Comparison of ENCODE assay signal across 13 mouse cellular contexts in genomic region chr14:122451551-122452145, GRCm38 (mm10). TPM values are rescaled to one million over a fixed set of nuclear protein-coding genes. Genes with fewer than 3 reads are reported as not detected.
DNase-seq lines count a peak whose midpoint lies in the region; ATAC-seq and TF ChIP-seq lines count a peak whose summit lies in the region.
"Had no signal": no experiment of that assay in that cellular context is flagged by ENCODE, and none has a peak within 500 bp of the region (broad histone marks: within the 10 kb centered on the region; RNA-seq: fewer than 3 reads in every experiment).

No protein-coding gene starts in this region.

- H3K4me2 ChIP-seq in heart, postnatal 0 days (ENCODE audit: low read depth, low read length) = 0 out of 2 replicates have a peak overlapping the region, but pooled peaks have one; percentile 82
- peak overlapping the region; percentile 73 for H3K4me2 ChIP-seq in forebrain, embryonic 14.5 days (ENCODE audit: low read length)
- peak overlapping the region; percentile 72 for H3K4me2 ChIP-seq in hindbrain, postnatal 0 days (ENCODE audit: low read depth, low read length)
- peak overlapping the region; percentile 72 for H3K4me2 ChIP-seq in neural tube, embryonic 15.5 days
- no peak overlapping the region for H3K4me2 ChIP-seq in kidney, embryonic 16.5 days (replicated peaks; ENCODE audit: low read depth, low read length)

- TF ChIP-seq EP300 in heart, postnatal 0 days (IDR thresholded peaks at IDR 0.05; ENCODE audit: low read depth) = no peak

- 75% methylated on average over 5 of the region's 5 CpGs for whole genome bisulfite sequencing in heart, postnatal 0 days
- 53% methylated on average over 5 of the region's 5 CpGs for WGBS in forebrain, embryonic 14.5 days
- WGBS in hindbrain, postnatal 0 days = 45% methylated on average over 5 of the region's 5 CpGs
- 61% methylated on average over 5 of the region's 5 CpGs for WGBS in neural tube, embryonic 15.5 days
- 72% methylated on average over 5 of the region's 5 CpGs for WGBS in kidney, embryonic 16.5 days

- H3K4me3 ChIP-seq in heart, postnatal 0 days (ENCODE audit: low read depth, low read length) = peak overlapping the region; percentile 48; the same call in 1 of the 2 replicates
- H3K4me3 ChIP-seq in forebrain, embryonic 14.5 days (ENCODE audit: low read depth, low read length) = 0 out of 2 replicates have a peak overlapping the region, but pooled peaks have one; percentile 39
- peak overlapping the region; percentile 50; the same call in 1 of the 2 replicates for H3K4me3 ChIP-seq in hindbrain, postnatal 0 days (ENCODE audit: low read length)
- H3K4me3 ChIP-seq in neural tube, embryonic 15.5 days (replicated peaks) = no peak overlapping the region
- H3K4me3 ChIP-seq in kidney, embryonic 16.5 days (ENCODE audit: low read length) = no peak overlapping the region

- TF ChIP-seq CTCF in heart, postnatal 0 days (IDR thresholded peaks at IDR 0.05; ENCODE audit: low read depth) = no peak
- no peak for TF ChIP-seq CTCF in hindbrain, postnatal 0 days (IDR thresholded peaks at IDR 0.05; ENCODE audit: low read depth)

- ATAC-seq in heart, postnatal 0 days (ENCODE audit: insufficient read depth, low read depth) = no peak
- no peak for ATAC-seq in forebrain, embryonic 14.5 days
- no peak for ATAC-seq in hindbrain, postnatal 0 days
- no peak for ATAC-seq in neural tube, embryonic 15.5 days (ENCODE audit: low FRiP score)
- ATAC-seq in kidney, embryonic 16.5 days (ENCODE audit: low FRiP score, low TSS enrichment) = no peak
- ATAC-seq in monocyte, adult 5-6 weeks (replicated peaks; ENCODE audit: insufficient number of reproducible peaks, low FRiP score, low TSS enrichment, poor library complexity, severe bottlenecking) = no peak

- H3K9ac ChIP-seq in heart, postnatal 0 days (replicated peaks; ENCODE audit: low read depth, low read length) = no peak overlapping the region
- H3K9ac ChIP-seq in forebrain, embryonic 14.5 days (ENCODE audit: low read length) = no peak overlapping the region
- H3K9ac ChIP-seq in hindbrain, postnatal 0 days (replicated peaks; ENCODE audit: low read length) = peak overlapping the region; percentile 67
- no peak overlapping the region for H3K9ac ChIP-seq in neural tube, embryonic 15.5 days (replicated peaks)
- H3K9ac ChIP-seq in kidney, embryonic 16.5 days (replicated peaks; ENCODE audit: low read length) = no peak overlapping the region
- H3K9ac ChIP-seq: liver, embryonic 14.5 days had no signal

- peaks cover 97% of the 10 kb centered on the region for H3K27me3 ChIP-seq in heart, postnatal 0 days (ENCODE audit: control insufficient read depth, insufficient read depth, low read length)
- H3K27me3 ChIP-seq in forebrain, embryonic 14.5 days (replicated peaks; ENCODE audit: control insufficient read depth, insufficient read depth, low read length) = peaks cover 38% of the 10 kb centered on the region
- H3K27me3 ChIP-seq in hindbrain, postnatal 0 days (ENCODE audit: insufficient read depth, low read length) = peaks cover 15% of the 10 kb centered on the region; the same call in 1 of the 2 replicates
- peaks cover 77% of the 10 kb centered on the region for H3K27me3 ChIP-seq in neural tube, embryonic 15.5 days (replicated peaks)
- peaks cover 92% of the 10 kb centered on the region for H3K27me3 ChIP-seq in kidney, embryonic 16.5 days (ENCODE audit: insufficient read depth, low read length)

- no peaks in the 10 kb centered on the region for H3K4me1 ChIP-seq in heart, postnatal 0 days (ENCODE audit: control insufficient read depth, insufficient read depth)
- H3K4me1 ChIP-seq in forebrain, embryonic 14.5 days (ENCODE audit: control insufficient read depth, insufficient read depth, low read length) = peaks cover 44% of the 10 kb centered on the region
- H3K4me1 ChIP-seq in hindbrain, postnatal 0 days (ENCODE audit: insufficient read depth, low read length) = peaks cover 25% of the 10 kb centered on the region; the same call in 1 of the 2 replicates
- peaks cover 35% of the 10 kb centered on the region for H3K4me1 ChIP-seq in neural tube, embryonic 15.5 days
- peaks cover 24% of the 10 kb centered on the region for H3K4me1 ChIP-seq in kidney, embryonic 16.5 days (ENCODE audit: insufficient read depth, low read length)

- no peaks in the 10 kb centered on the region for H3K9me3 ChIP-seq in heart, postnatal 0 days (replicated peaks; ENCODE audit: control insufficient read depth, low read length)
- H3K9me3 ChIP-seq in forebrain, embryonic 14.5 days (replicated peaks; ENCODE audit: control insufficient read depth, low read length) = no peaks in the 10 kb centered on the region
- no peaks in the 10 kb centered on the region for H3K9me3 ChIP-seq in hindbrain, postnatal 0 days (ENCODE audit: low read length)
- no peaks in the 10 kb centered on the region for H3K9me3 ChIP-seq in neural tube, embryonic 15.5 days (replicated peaks)
- no peaks in the 10 kb centered on the region for H3K9me3 ChIP-seq in kidney, embryonic 16.5 days (ENCODE audit: low read length)
- H3K9me3 ChIP-seq: G1E had no signal

- no peaks in the 10 kb centered on the region for H3K36me3 ChIP-seq in heart, postnatal 0 days (replicated peaks; ENCODE audit: control insufficient read depth, insufficient read depth, low read length)
- H3K36me3 ChIP-seq in forebrain, embryonic 14.5 days (ENCODE audit: control insufficient read depth, insufficient read depth, low read length) = no peaks in the 10 kb centered on the region
- no peaks in the 10 kb centered on the region for H3K36me3 ChIP-seq in hindbrain, postnatal 0 days (ENCODE audit: insufficient read depth, low read length)
- H3K36me3 ChIP-seq in neural tube, embryonic 15.5 days = no peaks in the 10 kb centered on the region
- no peaks in the 10 kb centered on the region for H3K36me3 ChIP-seq in kidney, embryonic 16.5 days (ENCODE audit: insufficient read depth, low read length)
- H3K36me3 ChIP-seq: G1E had no signal

- no peak for DNase-seq in heart, postnatal 0 days (ENCODE audit: low spot score)
- DNase-seq in heart, postnatal 10 days = no peak
- no peak for DNase-seq in forebrain, embryonic 14.5 days (ENCODE audit: low spot score)
- DNase-seq in hindbrain, postnatal 0 days (ENCODE audit: low spot score) = peak; percentile 52

- no peak overlapping the region for H3K27ac ChIP-seq in heart, postnatal 0 days (ENCODE audit: low read depth)
- peak overlapping the region; percentile 86; the same call in 1 of the 2 replicates for H3K27ac ChIP-seq in forebrain, embryonic 14.5 days (ENCODE audit: low read depth, low read length)
- peak overlapping the region; percentile 92 for H3K27ac ChIP-seq in hindbrain, postnatal 0 days
- H3K27ac ChIP-seq in neural tube, embryonic 15.5 days (replicated peaks) = no peak overlapping the region
- H3K27ac ChIP-seq in kidney, embryonic 16.5 days (ENCODE audit: low read length) = no peak overlapping the region
- H3K27ac ChIP-seq: liver, embryonic 14.5 days had no signal

- intact Hi-C loops in heart, postnatal 10 days (cut with DNase I) = no loop called here

RNA-seq across cellular contexts. Expression of gene Gm5089, which starts 0.7 kb away (rescaled TPM):
- total RNA-seq in heart, postnatal 0 days (2014; rRNA removed; ENCODE audit: low replicate concordance) = not detected in 2 replicates
- polyA plus RNA-seq in heart, postnatal 0 days (2015; fragmentation: Nextera tagmentation; extraction: Ambion mirVana) = not detected in 2 replicates
- total RNA-seq in heart, postnatal 10 days (2021) = not detected
- 0.25 and 0.33 TPM in 2 replicates for polyA plus RNA-seq in forebrain, embryonic 14.5 days (2014; fragmentation: Nextera tagmentation; extraction: Ambion mirVana)
- total RNA-seq in hindbrain, postnatal 0 days (2014; rRNA removed) = 1.2 and 3.0 TPM in 2 replicates
- 0.56 and 0.82 TPM in 2 replicates for polyA plus RNA-seq in hindbrain, postnatal 0 days (2015; fragmentation: Nextera tagmentation; extraction: Ambion mirVana)
- polyA plus RNA-seq in neural tube, embryonic 15.5 days (2015; fragmentation: Nextera tagmentation; extraction: Ambion mirVana) = 0.14 and 0.60 TPM in 2 replicates
- polyA plus RNA-seq in kidney, embryonic 16.5 days (2015; fragmentation: Nextera tagmentation; extraction: Ambion mirVana) = not detected in 2 replicates
- total RNA-seq in monocyte, adult 5-6 weeks (2017) = not detected in 3 replicates
- total RNA-seq: adrenal gland, adult 18-20 months; hematopoietic stem cell, adult 5-6 weeks had no signal
- polyA plus RNA-seq: G1E; liver, embryonic 14.5 days; spleen, adult 2 months had no signal

RNA-seq across cellular contexts. Expression of gene Zic5, which starts 13.8 kb away (rescaled TPM):
- not detected in 2 replicates for total RNA-seq in heart, postnatal 0 days (2014; rRNA removed; ENCODE audit: low replicate concordance)
- polyA plus RNA-seq in heart, postnatal 0 days (2015; fragmentation: Nextera tagmentation; extraction: Ambion mirVana) = not detected in 2 replicates
- not detected for total RNA-seq in heart, postnatal 10 days (2021)
- polyA plus RNA-seq in forebrain, embryonic 14.5 days (2014; fragmentation: Nextera tagmentation; extraction: Ambion mirVana) = 9.5 and 10.9 TPM in 2 replicates
- total RNA-seq in hindbrain, postnatal 0 days (2014; rRNA removed) = 46.2 and 51.3 TPM in 2 replicates
- polyA plus RNA-seq in hindbrain, postnatal 0 days (2015; fragmentation: Nextera tagmentation; extraction: Ambion mirVana) = 31.0 and 31.1 TPM in 2 replicates
- polyA plus RNA-seq in neural tube, embryonic 15.5 days (2015; fragmentation: Nextera tagmentation; extraction: Ambion mirVana) = 3.9 and 6.2 TPM in 2 replicates
- polyA plus RNA-seq in kidney, embryonic 16.5 days (2015; fragmentation: Nextera tagmentation; extraction: Ambion mirVana) = 0.06 and 0.14 TPM in 2 replicates
- 0.38 TPM in 1 of 3 replicates, not detected in the others for total RNA-seq in monocyte, adult 5-6 weeks (2017)
- total RNA-seq: adrenal gland, adult 18-20 months; hematopoietic stem cell, adult 5-6 weeks had no signal
- polyA plus RNA-seq: G1E; liver, embryonic 14.5 days; spleen, adult 2 months had no signal

RNA-seq across cellular contexts. Expression of gene Zic2, which starts 23.6 kb away (rescaled TPM):
- total RNA-seq in heart, postnatal 0 days (2014; rRNA removed; ENCODE audit: low replicate concordance) = not detected in 2 replicates
- not detected in 2 replicates for polyA plus RNA-seq in heart, postnatal 0 days (2015; fragmentation: Nextera tagmentation; extraction: Ambion mirVana)
- total RNA-seq in heart, postnatal 10 days (2021) = not detected
- polyA plus RNA-seq in forebrain, embryonic 14.5 days (2014; fragmentation: Nextera tagmentation; extraction: Ambion mirVana) = 7.3 and 9.8 TPM in 2 replicates
- total RNA-seq in hindbrain, postnatal 0 days (2014; rRNA removed) = 234 TPM in 2 replicates
- 35.9 and 40.2 TPM in 2 replicates for polyA plus RNA-seq in hindbrain, postnatal 0 days (2015; fragmentation: Nextera tagmentation; extraction: Ambion mirVana)
- polyA plus RNA-seq in neural tube, embryonic 15.5 days (2015; fragmentation: Nextera tagmentation; extraction: Ambion mirVana) = 5.1 and 6.8 TPM in 2 replicates
- polyA plus RNA-seq in kidney, embryonic 16.5 days (2015; fragmentation: Nextera tagmentation; extraction: Ambion mirVana) = not detected in 2 replicates
- not detected in 3 replicates for total RNA-seq in monocyte, adult 5-6 weeks (2017)
- total RNA-seq: adrenal gland, adult 18-20 months; hematopoietic stem cell, adult 5-6 weeks had no signal
- polyA plus RNA-seq: G1E; spleen, adult 2 months had no signal

RNA-seq across cellular contexts. Expression of gene Gm10837, which starts 38.7 kb away (rescaled TPM):
- total RNA-seq in heart, postnatal 0 days (2014; rRNA removed; ENCODE audit: low replicate concordance) = not detected in 2 replicates
- polyA plus RNA-seq in heart, postnatal 0 days (2015; fragmentation: Nextera tagmentation; extraction: Ambion mirVana) = not detected in 2 replicates
- not detected for total RNA-seq in heart, postnatal 10 days (2021)
- 0.32 and 0.55 TPM in 2 replicates for polyA plus RNA-seq in forebrain, embryonic 14.5 days (2014; fragmentation: Nextera tagmentation; extraction: Ambion mirVana)
- total RNA-seq in hindbrain, postnatal 0 days (2014; rRNA removed) = 0.93 and 4.7 TPM in 2 replicates
- 1.2 and 1.4 TPM in 2 replicates for polyA plus RNA-seq in hindbrain, postnatal 0 days (2015; fragmentation: Nextera tagmentation; extraction: Ambion mirVana)
- 0.23 and 0.27 TPM in 2 replicates for polyA plus RNA-seq in neural tube, embryonic 15.5 days (2015; fragmentation: Nextera tagmentation; extraction: Ambion mirVana)
- not detected in 2 replicates for polyA plus RNA-seq in kidney, embryonic 16.5 days (2015; fragmentation: Nextera tagmentation; extraction: Ambion mirVana)
- total RNA-seq in monocyte, adult 5-6 weeks (2017) = not detected in 3 replicates
- total RNA-seq: adrenal gland, adult 18-20 months; hematopoietic stem cell, adult 5-6 weeks had no signal
- polyA plus RNA-seq: frontal cortex, adult 2 months; G1E; liver, embryonic 14.5 days; spleen, adult 2 months had no signal

Comparison
In these comparisons a context has a peak if more than half of its experiments do, and no peak if none do; other contexts are left out.
1. H3K27ac ChIP-seq: peak in forebrain, embryonic 14.5 days (single experiment) and hindbrain, postnatal 0 days (single experiment); none in heart, postnatal 0 days (single experiment), neural tube, embryonic 15.5 days (single experiment) and kidney, embryonic 16.5 days (single experiment).
2. H3K4me3 ChIP-seq: peak in heart, postnatal 0 days (single experiment), forebrain, embryonic 14.5 days (single experiment) and hindbrain, postnatal 0 days (single experiment); none in neural tube, embryonic 15.5 days (single experiment) and kidney, embryonic 16.5 days (single experiment).